Mouse (Mus musculus): ENCODE measurements around the gene Cd27.

DNA sequence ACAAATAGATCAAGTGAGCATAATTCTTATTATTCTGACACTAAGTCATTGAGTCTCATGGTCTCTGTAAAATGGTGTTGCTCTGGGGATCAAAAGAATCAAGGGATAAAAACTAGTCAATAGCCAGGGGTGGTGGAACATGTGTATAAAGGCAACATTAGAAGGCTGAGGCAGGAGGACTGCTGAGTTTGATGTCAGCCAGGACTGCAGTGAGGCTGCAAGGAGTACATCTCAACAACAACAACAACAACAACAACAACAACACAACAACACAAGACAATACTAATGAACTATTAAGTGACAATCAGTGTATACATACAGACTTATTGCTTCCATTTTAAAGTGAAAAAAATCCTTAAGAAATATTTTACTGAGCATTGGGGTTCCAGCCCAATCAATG is 46.0 kb downstream of the Cd27 start:
- no peak for TF ChIP-seq GATA1 (IDR thresholded peaks at IDR 0.05; ENCODE audit: low read length)
- TF ChIP-seq TAL1 (IDR thresholded peaks at IDR 0.05; ENCODE audit: low read length) = no peak

All from erythroblast, embryonic 14.5 days (primary cell).